Mouse (Mus musculus) mesoderm, embryonic 11.5 days (tissue): ENCODE results near the gene Iqch.

ENCODE experiments used
- DNase-seq: peaks from one replicate; pipeline ENCODE4 v3.0.0-alpha.2; 2012; ENCODE audit warnings: low read depth, low spot score

Iqch gene

DNA sequence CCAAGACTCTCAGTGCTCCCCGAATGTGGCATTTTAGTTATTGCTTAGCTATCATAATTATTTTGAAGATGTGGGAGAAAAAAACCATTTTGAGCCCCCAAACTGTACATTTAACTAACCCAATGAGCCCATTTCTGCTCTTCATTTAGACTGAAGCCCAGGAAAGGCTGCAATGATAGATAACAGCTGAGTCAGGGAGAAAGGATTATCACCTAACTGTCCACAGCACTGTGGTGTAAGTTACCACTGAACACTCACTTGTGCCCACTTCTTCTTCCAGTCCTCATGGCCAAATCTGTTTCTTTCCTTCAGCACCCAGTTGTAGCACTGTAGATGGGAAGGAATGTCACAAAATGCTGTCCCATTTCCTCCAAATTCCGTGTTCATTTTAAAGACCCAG is 106.5 kb downstream of the Iqch start:
- DNase-seq: no peak

- no peak for DNase-seq
Measured at GRCm38 (mm10) chr9:63493746-63494145, 108.5 kb downstream of the Iqch start.

- DNase-seq: peak; percentile 8
Measured at GRCm38 (mm10) chr9:63492291-63492690, 110.0 kb downstream of the Iqch start.

DNA sequence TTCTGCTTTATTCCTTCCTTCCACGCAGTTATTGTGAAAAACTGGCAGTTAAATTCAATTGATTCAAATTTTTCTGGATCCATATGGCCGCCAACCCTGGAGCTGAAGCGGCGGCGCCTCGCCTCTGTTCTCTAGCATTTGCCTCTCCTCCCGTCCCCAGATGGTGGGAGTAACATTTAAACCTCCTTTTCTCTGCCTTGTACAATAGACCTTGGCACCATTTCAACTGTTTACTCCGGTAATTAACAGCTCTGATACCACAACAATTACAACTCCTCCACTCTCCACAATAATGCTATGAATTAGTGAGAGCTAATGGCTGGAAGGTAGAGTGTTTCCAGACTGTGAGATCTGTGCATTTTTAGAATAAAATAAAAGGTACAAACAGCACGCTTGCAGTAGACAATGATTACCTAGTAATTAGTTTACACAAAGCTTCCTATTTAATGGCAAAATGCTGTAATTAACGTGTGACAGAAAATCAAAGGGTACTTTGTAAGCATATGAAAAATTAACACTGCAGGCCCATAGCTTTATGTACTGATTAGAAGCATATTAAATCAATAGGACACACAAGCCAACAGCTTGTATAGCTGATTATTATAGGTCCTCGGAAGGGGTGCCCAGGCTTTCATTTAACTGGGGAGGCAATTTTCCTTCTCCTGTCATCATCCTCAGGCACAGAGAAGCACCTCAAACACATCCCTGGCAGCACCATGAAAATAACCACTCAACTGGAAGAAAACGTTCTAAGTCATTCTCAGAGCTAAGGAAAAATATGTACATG is 111.6 kb downstream of the Iqch start:
- DNase-seq: no peak

GRCm38 (mm10) chr9:63489156-63489555 is 113.1 kb downstream of the Iqch start:
- no peak for DNase-seq

GRCm38 (mm10) chr9:63465561-63465960 is 136.7 kb downstream of the Iqch start:
- DNase-seq: no peak

DNA sequence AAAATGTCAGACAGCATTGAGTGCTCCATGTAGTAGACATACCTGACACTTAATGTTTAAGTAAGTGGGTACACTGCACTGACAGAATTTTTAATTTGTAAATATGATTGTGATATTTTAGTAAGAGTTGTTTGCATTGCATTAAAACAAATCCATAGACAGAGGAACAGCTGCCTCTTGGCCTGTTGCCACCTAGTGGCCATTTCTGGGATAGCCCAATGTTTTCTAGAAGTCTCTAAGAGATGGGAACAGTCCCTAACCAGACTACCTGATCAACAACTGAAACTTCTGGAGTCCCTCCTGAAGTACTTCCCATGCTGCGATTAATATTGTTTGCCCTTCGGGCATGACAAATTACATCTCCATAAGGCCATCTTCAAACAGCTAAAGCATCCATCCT is 140.0 kb downstream of the Iqch start:
- peak; percentile 73 for DNase-seq

- DNase-seq: no peak
Measured at GRCm38 (mm10) chr9:63456401-63456800, 145.9 kb downstream of the Iqch start.

- no peak for DNase-seq
Measured at GRCm38 (mm10) chr9:63454341-63454740, 148.0 kb downstream of the Iqch start.

DNA sequence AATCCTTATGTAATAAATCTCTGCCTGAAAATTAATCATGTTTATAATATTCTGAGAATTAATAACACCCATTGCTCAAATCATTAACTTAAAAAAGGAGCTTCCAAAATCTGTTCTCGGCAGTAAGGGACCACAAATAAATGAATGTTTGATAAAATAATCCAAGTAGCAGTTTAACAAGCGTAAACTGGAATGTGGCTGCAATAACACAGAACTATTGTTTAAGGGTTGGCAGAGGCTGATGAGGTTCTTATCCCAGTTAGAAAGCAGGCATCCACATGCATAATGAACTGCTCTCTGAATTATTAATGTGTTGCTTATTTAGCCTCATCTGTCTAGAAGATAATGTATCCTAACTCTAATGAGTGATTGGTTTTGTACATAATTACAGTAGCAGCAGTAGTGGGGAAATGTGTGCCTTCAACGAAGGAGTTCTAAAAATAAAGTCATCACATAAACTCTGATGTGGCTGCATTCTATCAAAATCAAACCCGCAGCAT is 151.7 kb downstream of the Iqch start:
- no peak for DNase-seq

- no peak for DNase-seq
Measured at GRCm38 (mm10) chr9:63443695-63444094, 158.6 kb downstream of the Iqch start.

DNA sequence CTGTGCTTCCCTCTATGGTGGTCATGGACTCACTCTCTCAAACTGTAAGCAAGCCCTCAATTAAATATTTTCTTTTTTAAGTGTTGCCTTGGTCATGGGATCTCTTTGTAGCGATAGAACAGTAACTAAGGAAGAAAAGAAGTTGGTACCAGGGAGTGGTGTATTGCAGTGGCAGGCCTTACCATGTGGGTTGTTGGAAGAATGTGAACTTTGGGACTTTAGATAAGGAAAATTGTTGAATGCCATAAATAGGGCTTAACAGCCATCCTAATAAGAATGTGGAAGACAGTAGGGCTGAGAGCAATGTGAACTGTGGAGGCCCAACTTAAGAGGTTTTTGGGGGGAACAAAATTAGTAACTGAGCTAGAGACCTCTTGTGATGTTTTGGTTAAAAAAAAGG is 171.6 kb downstream of the Iqch start:
- DNase-seq: no peak

DNA sequence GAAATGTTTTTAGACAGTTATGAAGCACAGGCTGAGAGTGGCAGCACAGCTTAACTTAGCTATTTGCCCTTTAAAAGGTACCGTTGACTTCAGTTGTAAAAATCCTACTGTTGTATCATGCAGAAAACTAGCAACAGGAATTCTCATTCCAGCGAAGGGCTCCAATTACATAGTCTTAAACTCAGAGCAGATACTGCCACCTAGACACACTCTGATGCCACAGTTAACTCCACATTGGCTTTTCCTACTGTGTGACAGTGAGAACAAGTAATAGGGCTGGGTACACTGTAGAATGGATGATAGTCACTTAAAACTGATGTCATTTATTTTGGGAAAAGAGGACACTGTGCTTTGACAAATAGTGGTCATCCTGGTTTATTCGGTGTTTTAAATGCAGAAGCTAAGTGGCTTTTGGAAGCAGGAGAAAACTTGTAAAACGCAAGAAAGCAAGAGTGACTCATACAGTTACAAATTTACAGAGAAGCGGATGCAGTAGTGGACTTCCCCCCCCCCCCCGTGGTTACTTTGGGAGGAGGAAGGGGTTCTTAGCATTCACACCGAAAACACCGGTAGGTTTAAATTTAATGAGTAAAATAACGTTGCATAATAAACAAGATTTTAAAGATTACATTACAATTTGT is 181.1 kb downstream of the Iqch start:
- no peak for DNase-seq

GRCm38 (mm10) chr9:63420396-63420795 is 181.9 kb downstream of the Iqch start:
- DNase-seq: peak; percentile 9

- DNase-seq: no peak
Measured at GRCm38 (mm10) chr9:63400176-63400575, 202.1 kb downstream of the Iqch start.

DNA sequence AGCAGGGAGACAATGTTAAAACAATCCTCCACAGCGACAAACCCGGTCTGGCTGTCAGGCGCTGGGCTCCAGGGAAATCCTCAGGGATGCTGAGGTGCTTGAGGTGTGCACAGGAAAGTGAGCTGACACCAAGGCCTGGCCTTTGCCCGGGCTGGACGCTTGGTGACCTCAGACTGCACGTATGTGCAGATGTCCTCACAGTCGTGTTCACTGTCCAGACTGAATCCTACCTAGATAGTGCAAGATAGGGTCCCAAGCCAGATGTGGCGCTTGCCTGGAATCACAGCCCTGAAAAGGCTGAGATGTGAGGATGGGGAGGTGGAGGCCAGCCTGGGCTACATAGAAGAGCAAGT is 202.9 kb downstream of the Iqch start:
- no peak for DNase-seq

GRCm38 (mm10) chr9:63398611-63399462 is 203.5 kb downstream of the Iqch start, which contains the start of gene 2300009A05Rik:
Gene 2300009A05Rik (minus strand): TSS chr9:63399246.
- peak; percentile 88 for DNase-seq

GRCm38 (mm10) chr9:63395612-63396011 is 206.7 kb downstream of the Iqch start:
- DNase-seq: no peak

GRCm38 (mm10) chr9:63391307-63391706 is 211.0 kb downstream of the Iqch start:
- DNase-seq: no peak

GRCm38 (mm10) chr9:63382761-63383160 is 219.5 kb downstream of the Iqch start:
- DNase-seq: no peak

DNA sequence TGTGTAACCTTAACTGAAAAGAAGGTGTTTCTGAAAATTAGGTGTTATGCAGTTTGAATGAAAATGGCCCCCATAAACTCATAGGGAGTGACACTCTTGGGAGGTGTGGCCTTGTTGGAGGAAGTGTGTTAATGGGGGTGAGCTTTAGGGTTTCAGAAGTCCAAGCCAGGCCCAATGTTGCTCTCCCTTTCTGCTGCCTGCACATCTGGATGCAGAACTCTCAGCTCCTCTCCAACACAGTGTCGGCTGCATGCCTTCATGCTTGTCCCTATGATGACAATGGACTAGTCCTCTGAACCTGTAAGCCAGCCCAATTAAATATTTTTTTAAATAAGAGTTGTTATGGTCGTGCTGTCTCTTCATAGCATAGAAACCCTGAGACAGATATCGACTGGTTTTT is 222.0 kb downstream of the Iqch start:
- DNase-seq: no peak

DNA sequence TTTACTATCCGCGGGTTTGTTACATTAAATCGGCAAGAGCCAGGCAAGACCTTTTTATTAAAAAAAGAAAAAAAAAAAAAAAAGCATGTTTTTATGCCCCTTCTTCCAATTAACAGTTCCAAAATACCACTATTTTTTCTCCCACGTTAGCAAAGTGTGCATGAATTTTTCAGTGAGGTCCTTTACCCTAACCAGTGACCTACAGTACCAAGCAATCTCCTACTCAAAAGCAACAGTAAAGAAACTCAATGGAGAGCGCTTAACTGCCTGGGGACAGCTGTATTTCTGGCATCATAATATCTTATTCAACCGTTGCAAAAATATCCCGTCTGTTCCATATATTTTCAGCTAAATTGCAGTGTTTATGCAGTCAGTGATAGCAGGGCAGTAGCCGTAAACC is 224.1 kb downstream of the Iqch start:
- DNase-seq: no peak
